Mouse (Mus musculus): Measurements from ENCODE around the gene B4galt4. TPM values are rescaled to one million over a fixed set of nuclear protein-coding genes. Genes with fewer than 3 reads are reported as not detected.

Gene B4galt4
- total RNA-seq, 1 experiment: 6.0 TPM

DNA sequence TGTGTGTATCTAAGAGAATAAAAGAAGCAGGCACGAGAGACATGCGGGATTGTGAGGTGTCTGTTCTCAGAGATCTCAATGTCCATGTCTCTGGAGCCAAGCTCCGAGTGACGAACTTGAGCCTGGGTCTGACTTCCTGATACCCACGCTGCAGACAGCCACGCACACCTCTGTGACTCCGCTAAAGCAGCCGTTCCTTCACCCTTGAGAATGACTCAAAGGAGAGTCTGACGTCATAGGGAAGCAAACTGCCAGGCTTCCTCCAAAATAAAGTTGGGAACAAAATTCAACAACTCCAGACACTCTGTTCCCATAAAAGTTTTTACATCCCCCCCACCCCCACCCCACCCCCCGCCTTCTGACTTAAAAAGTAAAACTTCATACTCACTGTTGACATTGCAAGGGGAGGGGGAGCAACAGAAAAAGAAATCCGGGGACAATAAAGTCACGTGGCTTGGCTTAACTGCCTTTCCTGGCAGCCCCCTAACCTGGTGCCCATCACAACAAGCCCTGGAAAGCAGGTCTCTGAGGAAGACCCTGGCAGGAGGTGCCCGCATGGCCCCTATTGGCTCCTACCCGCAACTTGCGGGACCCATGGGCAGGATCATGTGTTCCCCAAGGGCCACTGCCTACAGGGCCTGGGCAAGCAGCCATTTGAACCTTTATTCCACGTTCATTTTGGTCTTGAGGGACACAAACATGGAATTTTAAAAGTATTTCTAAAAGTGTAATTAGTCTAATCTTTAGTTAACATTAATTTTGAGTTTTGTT lies 41.5 kb upstream of the B4galt4 start:
- Histone ChIP-seq H3K36me3 (ENCODE audit: control insufficient read depth, insufficient read depth, low read length, poor library complexity, severe bottlenecking) (no peaks in the 10 kb centered on the region), H3K4me1 (ENCODE audit: control insufficient read depth in 2 of 2, insufficient read depth in 2 of 2, low read length in 2 of 2, poor library complexity in 1 of 2) (peaks cover 0 to 1% of the 10 kb centered on the region in 2 experiments; a peak in 1 of 4 replicates), H3K9ac (ENCODE audit: insufficient read depth, low read depth, low read length, poor library complexity, severe bottlenecking) (no peak overlapping the region), H3K9me3 (ENCODE audit: control insufficient read depth, insufficient read depth, low read depth, low read length) (no peaks in the 10 kb centered on the region), H3K4me3 (ENCODE audit: insufficient read depth in 1 of 2, low read depth in 1 of 2, low read length in 2 of 2, poor library complexity in 1 of 2, severe bottlenecking in 1 of 2) (no peak overlapping the region), H3K27ac (ENCODE audit: insufficient read depth, low read depth, low read length, poor library complexity, severe bottlenecking) (no peak overlapping the region)
- DNase-seq (ENCODE audit: low read depth, low spot score): no peak
- in situ Hi-C loops (cut with MboI; ENCODE audit: low sequenced_read_pairs in 2 of 2, unreplicated experiment in 2 of 2): no loop called here
- TF ChIP-seq MAFK (IDR thresholded peaks at IDR 0.05; ENCODE audit: insufficient read depth, low read depth, low read length) (no peak), ZNF384 (IDR thresholded peaks at IDR 0.05; ENCODE audit: low read depth, low read length) (no peak), ZC3H11A (IDR thresholded peaks at IDR 0.05; ENCODE audit: borderline replicate concordance, low read depth, low read length) (no peak)

DNA sequence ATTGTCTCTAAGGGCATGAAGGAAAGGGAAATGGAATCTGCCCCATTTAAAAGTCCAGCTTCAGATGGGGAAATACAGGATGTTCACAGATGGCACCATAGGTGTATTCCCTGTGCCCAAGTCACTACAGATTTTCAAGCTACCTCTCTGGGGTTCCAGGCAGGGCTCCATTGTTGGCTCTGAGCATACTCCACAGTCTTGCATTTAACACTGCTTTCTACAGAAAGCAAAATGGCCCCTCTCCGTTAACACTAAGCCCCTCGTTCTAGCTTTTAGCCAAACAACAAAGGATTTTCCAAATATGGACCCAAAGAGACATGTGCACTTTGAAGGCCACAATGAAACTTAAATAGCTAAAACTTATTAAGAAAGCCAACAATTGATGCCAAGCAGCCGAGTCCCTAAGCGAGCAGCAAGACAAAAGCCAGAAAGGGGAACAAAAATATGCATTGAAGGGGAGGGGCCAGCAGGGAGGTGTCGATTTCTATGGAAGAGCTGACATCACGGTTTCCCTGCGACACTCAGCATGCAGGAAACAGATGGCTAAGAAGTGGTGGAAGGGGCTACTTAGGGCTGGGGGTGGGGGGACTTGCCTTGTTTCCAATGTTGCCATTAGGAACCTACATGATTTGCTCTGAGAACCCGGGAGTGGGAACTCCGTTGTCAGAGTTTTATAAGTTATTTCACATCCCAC lies 40.4 kb upstream of the B4galt4 start:
- Histone ChIP-seq H3K4me1 (ENCODE audit: control insufficient read depth in 2 of 2, insufficient read depth in 2 of 2, low read length in 2 of 2, poor library complexity in 1 of 2) (peaks cover 0 to 1% of the 10 kb centered on the region in 2 experiments; a peak in 1 of 4 replicates), H3K9ac (ENCODE audit: insufficient read depth, low read depth, low read length, poor library complexity, severe bottlenecking) (no peak overlapping the region)
- TF ChIP-seq ZC3H11A (IDR thresholded peaks at IDR 0.05; ENCODE audit: borderline replicate concordance, low read depth, low read length) (no peak), MAFK (IDR thresholded peaks at IDR 0.05; ENCODE audit: insufficient read depth, low read depth, low read length) (no peak), HCFC1 (IDR thresholded peaks at IDR 0.05; ENCODE audit: borderline replicate concordance, insufficient read depth, low read length) (no peak), CHD2 (IDR thresholded peaks at IDR 0.05; ENCODE audit: low read depth, low read length) (no peak), ZNF384 (IDR thresholded peaks at IDR 0.05; ENCODE audit: low read depth, low read length) (no peak)

DNA sequence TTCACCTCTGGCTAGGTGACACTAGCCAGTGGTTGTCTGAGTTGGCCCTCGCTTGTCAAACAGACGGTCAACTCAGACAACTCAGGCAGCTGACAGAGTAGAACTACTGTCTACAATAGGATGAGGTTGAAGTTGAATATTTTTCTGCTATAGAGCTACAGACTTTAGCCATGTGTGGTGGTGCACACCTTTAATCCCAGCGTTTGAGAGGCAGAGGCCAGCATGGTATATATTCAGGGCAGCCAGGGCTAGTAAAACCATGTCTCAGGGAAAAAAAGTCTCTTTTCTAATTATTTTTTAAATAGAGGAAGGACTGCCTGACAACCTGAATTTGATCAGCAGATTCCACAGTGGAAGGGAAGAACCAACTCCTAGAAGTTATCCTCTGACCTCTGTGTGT lies 39.7 kb upstream of the B4galt4 start:
- no peak for DNase-seq (ENCODE audit: low read depth, low spot score)
- Histone ChIP-seq H3K9ac (ENCODE audit: insufficient read depth, low read depth, low read length, poor library complexity, severe bottlenecking) (no peak overlapping the region), H3K27ac (ENCODE audit: insufficient read depth, low read depth, low read length, poor library complexity, severe bottlenecking) (no peak overlapping the region), H3K4me3 (ENCODE audit: insufficient read depth in 1 of 2, low read depth in 1 of 2, low read length in 2 of 2, poor library complexity in 1 of 2, severe bottlenecking in 1 of 2) (no peak overlapping the region), H3K36me3 (ENCODE audit: control insufficient read depth, insufficient read depth, low read length, poor library complexity, severe bottlenecking) (no peaks in the 10 kb centered on the region), H3K4me1 (ENCODE audit: control insufficient read depth in 2 of 2, insufficient read depth in 2 of 2, low read length in 2 of 2, poor library complexity in 1 of 2) (peaks cover 0 to 1% of the 10 kb centered on the region in 2 experiments; a peak in 1 of 4 replicates), H3K9me3 (ENCODE audit: control insufficient read depth, insufficient read depth, low read depth, low read length) (no peaks in the 10 kb centered on the region)
- in situ Hi-C loops (cut with MboI; ENCODE audit: low sequenced_read_pairs in 2 of 2, unreplicated experiment in 2 of 2): no loop called here
- TF ChIP-seq MAFK (IDR thresholded peaks at IDR 0.05; ENCODE audit: insufficient read depth, low read depth, low read length) (no peak), ZNF384 (IDR thresholded peaks at IDR 0.05; ENCODE audit: low read depth, low read length) (no peak), CHD2 (IDR thresholded peaks at IDR 0.05; ENCODE audit: low read depth, low read length) (no peak), ZC3H11A (IDR thresholded peaks at IDR 0.05; ENCODE audit: borderline replicate concordance, low read depth, low read length) (no peak), HCFC1 (IDR thresholded peaks at IDR 0.05; ENCODE audit: borderline replicate concordance, insufficient read depth, low read length) (no peak)

More for the DNA sequence above, 40.4 kb upstream of the B4galt4 start:
- Histone ChIP-seq H3K27ac (ENCODE audit: insufficient read depth, low read depth, low read length, poor library complexity, severe bottlenecking) (no peak overlapping the region), H3K9me3 (ENCODE audit: control insufficient read depth, insufficient read depth, low read depth, low read length) (no peaks in the 10 kb centered on the region), H3K4me3 (ENCODE audit: insufficient read depth in 1 of 2, low read depth in 1 of 2, low read length in 2 of 2, poor library complexity in 1 of 2, severe bottlenecking in 1 of 2) (no peak overlapping the region), H3K36me3 (ENCODE audit: control insufficient read depth, insufficient read depth, low read length, poor library complexity, severe bottlenecking) (no peaks in the 10 kb centered on the region)
- in situ Hi-C loops (cut with MboI; ENCODE audit: low sequenced_read_pairs in 2 of 2, unreplicated experiment in 2 of 2): no loop called here
- no peak for DNase-seq (ENCODE audit: low read depth, low spot score)

DNA sequence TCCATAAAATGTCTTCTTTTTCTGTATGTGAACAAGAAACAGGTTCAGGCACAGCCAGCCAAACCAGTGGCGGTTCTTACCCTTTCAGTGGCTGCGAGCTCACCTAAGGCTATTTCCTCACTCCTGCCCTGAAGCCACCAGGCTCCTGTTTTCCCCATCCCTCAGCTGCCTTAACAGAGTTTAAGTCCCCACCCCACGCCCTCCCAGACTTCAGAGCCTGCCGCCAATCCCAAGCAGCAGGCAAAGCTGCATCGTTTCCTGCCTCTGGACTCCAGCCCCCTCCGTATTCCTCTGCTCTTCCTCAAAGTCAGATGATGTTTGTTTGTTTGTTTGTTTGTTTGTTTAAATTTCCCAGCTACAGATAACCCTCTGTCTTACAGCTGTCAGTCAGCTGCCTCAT lies 38.6 kb upstream of the B4galt4 start:
- TF ChIP-seq ZC3H11A (IDR thresholded peaks at IDR 0.05; ENCODE audit: borderline replicate concordance, low read depth, low read length) (no peak), HCFC1 (IDR thresholded peaks at IDR 0.05; ENCODE audit: borderline replicate concordance, insufficient read depth, low read length) (no peak), ZNF384 (IDR thresholded peaks at IDR 0.05; ENCODE audit: low read depth, low read length) (no peak), CHD2 (IDR thresholded peaks at IDR 0.05; ENCODE audit: low read depth, low read length) (no peak), MAFK (IDR thresholded peaks at IDR 0.05; ENCODE audit: insufficient read depth, low read depth, low read length) (no peak)
- no peak for DNase-seq (ENCODE audit: low read depth, low spot score)
- no peaks in the 10 kb centered on the region for H3K9me3 ChIP-seq (ENCODE audit: control insufficient read depth, insufficient read depth, low read depth, low read length)
- peaks cover 0 to 1% of the 10 kb centered on the region in 2 experiments; a peak in 1 of 4 replicates for H3K4me1 ChIP-seq (ENCODE audit: control insufficient read depth in 2 of 2, insufficient read depth in 2 of 2, low read length in 2 of 2, poor library complexity in 1 of 2)
- in situ Hi-C loops (cut with MboI; ENCODE audit: low sequenced_read_pairs in 2 of 2, unreplicated experiment in 2 of 2): no loop called here
- no peaks in the 10 kb centered on the region for H3K36me3 ChIP-seq (ENCODE audit: control insufficient read depth, insufficient read depth, low read length, poor library complexity, severe bottlenecking)
- no peak overlapping the region for H3K9ac ChIP-seq (ENCODE audit: insufficient read depth, low read depth, low read length, poor library complexity, severe bottlenecking)
- H3K4me3 ChIP-seq (ENCODE audit: insufficient read depth in 1 of 2, low read depth in 1 of 2, low read length in 2 of 2, poor library complexity in 1 of 2, severe bottlenecking in 1 of 2): no peak overlapping the region
- H3K27ac ChIP-seq (ENCODE audit: insufficient read depth, low read depth, low read length, poor library complexity, severe bottlenecking): no peak overlapping the region

All from ES-E14 (cell line).